Mouse (Mus musculus): ENCODE measurements around the gene Fhl2. TPM values are rescaled to one million over a fixed set of nuclear protein-coding genes. Genes with fewer than 3 reads are reported as not detected.
A peak's percentile ranks its signal among the peaks of the same experiment; 100 is the strongest.

The Fhl2 gene
- polyA plus RNA-seq, 1 experiment: not detected

- Histone ChIP-seq H3K4me1 (ENCODE audit: control insufficient read depth, insufficient read depth, insufficient read length, low read length) (no peaks in the 10 kb centered on the region), H3K4me3 (ENCODE audit: insufficient read depth, low read depth, low read length) (no peak overlapping the region), H3K27ac (replicated peaks; ENCODE audit: low read depth, low read length) (no peak overlapping the region)
Measured at GRCm38 (mm10) chr1:43171816-43172215, 25.0 kb downstream of the Fhl2 start.

GRCm38 (mm10) chr1:43171093-43171492 lies 25.7 kb downstream of the Fhl2 start:
- Histone ChIP-seq H3K4me3 (ENCODE audit: insufficient read depth, low read depth, low read length) (no peak overlapping the region), H3K4me1 (ENCODE audit: control insufficient read depth, insufficient read depth, insufficient read length, low read length) (no peaks in the 10 kb centered on the region), H3K27ac (replicated peaks; ENCODE audit: low read depth, low read length) (no peak overlapping the region)

GRCm38 (mm10) chr1:43169661-43170060 lies 27.1 kb downstream of the Fhl2 start:
- Histone ChIP-seq H3K4me1 (ENCODE audit: control insufficient read depth, insufficient read depth, insufficient read length, low read length) (no peaks in the 10 kb centered on the region), H3K4me3 (ENCODE audit: insufficient read depth, low read depth, low read length) (no peak overlapping the region), H3K27ac (replicated peaks; ENCODE audit: low read depth, low read length) (no peak overlapping the region)

GRCm38 (mm10) chr1:43169227-43169626 lies 27.6 kb downstream of the Fhl2 start:
- Histone ChIP-seq H3K27ac (replicated peaks; ENCODE audit: low read depth, low read length) (no peak overlapping the region), H3K4me3 (ENCODE audit: insufficient read depth, low read depth, low read length) (no peak overlapping the region), H3K4me1 (ENCODE audit: control insufficient read depth, insufficient read depth, insufficient read length, low read length) (no peaks in the 10 kb centered on the region)

- Histone ChIP-seq H3K27ac (replicated peaks; ENCODE audit: low read depth, low read length) (no peak overlapping the region), H3K4me1 (ENCODE audit: control insufficient read depth, insufficient read depth, insufficient read length, low read length) (no peaks in the 10 kb centered on the region), H3K4me3 (ENCODE audit: insufficient read depth, low read depth, low read length) (no peak overlapping the region)
Measured at GRCm38 (mm10) chr1:43168618-43169017, 28.2 kb downstream of the Fhl2 start.

- H3K27ac ChIP-seq (replicated peaks; ENCODE audit: low read depth, low read length): no peak overlapping the region
- H3K4me3 ChIP-seq (ENCODE audit: insufficient read depth, low read depth, low read length): no peak overlapping the region
- H3K4me1 ChIP-seq (ENCODE audit: control insufficient read depth, insufficient read depth, insufficient read length, low read length): no peaks in the 10 kb centered on the region
Measured at GRCm38 (mm10) chr1:43168026-43168425, 28.8 kb downstream of the Fhl2 start.

GRCm38 (mm10) chr1:43164582-43164981 lies 32.2 kb downstream of the Fhl2 start:
- Histone ChIP-seq H3K4me3 (ENCODE audit: insufficient read depth, low read depth, low read length) (no peak overlapping the region), H3K27ac (replicated peaks; ENCODE audit: low read depth, low read length) (no peak overlapping the region), H3K4me1 (ENCODE audit: control insufficient read depth, insufficient read depth, insufficient read length, low read length) (no peaks in the 10 kb centered on the region)

GRCm38 (mm10) chr1:43163467-43164418 lies 33.0 kb downstream of the Fhl2 start:
- Histone ChIP-seq H3K27ac (replicated peaks; ENCODE audit: low read depth, low read length) (no peak overlapping the region), H3K4me1 (ENCODE audit: control insufficient read depth, insufficient read depth, insufficient read length, low read length) (no peaks in the 10 kb centered on the region), H3K4me3 (ENCODE audit: insufficient read depth, low read depth, low read length) (peak overlapping the region; percentile 59)

- Histone ChIP-seq H3K27ac (replicated peaks; ENCODE audit: low read depth, low read length) (no peak overlapping the region), H3K4me3 (ENCODE audit: insufficient read depth, low read depth, low read length) (peak overlapping the region; percentile 59; the same call in 1 of the 2 replicates), H3K4me1 (ENCODE audit: control insufficient read depth, insufficient read depth, insufficient read length, low read length) (no peaks in the 10 kb centered on the region)
Measured at GRCm38 (mm10) chr1:43163084-43163466, 33.7 kb downstream of the Fhl2 start.

- Histone ChIP-seq H3K4me1 (ENCODE audit: control insufficient read depth, insufficient read depth, insufficient read length, low read length) (no peaks in the 10 kb centered on the region), H3K4me3 (ENCODE audit: insufficient read depth, low read depth, low read length) (no peak overlapping the region), H3K27ac (replicated peaks; ENCODE audit: low read depth, low read length) (no peak overlapping the region)
Measured at GRCm38 (mm10) chr1:43162394-43162793, 34.4 kb downstream of the Fhl2 start.

- H3K4me3 ChIP-seq (ENCODE audit: insufficient read depth, low read depth, low read length): no peak overlapping the region
- no peak overlapping the region for H3K27ac ChIP-seq (replicated peaks; ENCODE audit: low read depth, low read length)
Measured at GRCm38 (mm10) chr1:43159429-43159828, 37.4 kb downstream of the Fhl2 start.

GRCm38 (mm10) chr1:43157907-43158306 lies 38.9 kb downstream of the Fhl2 start:
- no peak overlapping the region for H3K27ac ChIP-seq (replicated peaks; ENCODE audit: low read depth, low read length)
- no peak overlapping the region for H3K4me3 ChIP-seq (ENCODE audit: insufficient read depth, low read depth, low read length)
- no peaks in the 10 kb centered on the region for H3K4me1 ChIP-seq (ENCODE audit: control insufficient read depth, insufficient read depth, insufficient read length, low read length)

More at GRCm38 (mm10) chr1:43159429-43159828, 37.4 kb downstream of the Fhl2 start:
- no peaks in the 10 kb centered on the region for H3K4me1 ChIP-seq (ENCODE audit: control insufficient read depth, insufficient read depth, insufficient read length, low read length)

- no peaks in the 10 kb centered on the region for H3K4me1 ChIP-seq (ENCODE audit: control insufficient read depth, insufficient read depth, insufficient read length, low read length)
- no peak overlapping the region for H3K4me3 ChIP-seq (ENCODE audit: insufficient read depth, low read depth, low read length)
- H3K27ac ChIP-seq (replicated peaks; ENCODE audit: low read depth, low read length): no peak overlapping the region
Measured at GRCm38 (mm10) chr1:43154491-43154890, 42.3 kb downstream of the Fhl2 start.

- Histone ChIP-seq H3K4me1 (ENCODE audit: control insufficient read depth, insufficient read depth, insufficient read length, low read length) (no peaks in the 10 kb centered on the region), H3K4me3 (ENCODE audit: insufficient read depth, low read depth, low read length) (no peak overlapping the region), H3K27ac (replicated peaks; ENCODE audit: low read depth, low read length) (no peak overlapping the region)
Measured at GRCm38 (mm10) chr1:43153538-43153937, 43.2 kb downstream of the Fhl2 start.

- H3K4me1 ChIP-seq (ENCODE audit: control insufficient read depth, insufficient read depth, insufficient read length, low read length): no peaks in the 10 kb centered on the region
- no peak overlapping the region for H3K4me3 ChIP-seq (ENCODE audit: insufficient read depth, low read depth, low read length)
- no peak overlapping the region for H3K27ac ChIP-seq (replicated peaks; ENCODE audit: low read depth, low read length)
Measured at GRCm38 (mm10) chr1:43152626-43153025, 44.2 kb downstream of the Fhl2 start.

- Histone ChIP-seq H3K27ac (replicated peaks; ENCODE audit: low read depth, low read length) (no peak overlapping the region), H3K4me1 (ENCODE audit: control insufficient read depth, insufficient read depth, insufficient read length, low read length) (no peaks in the 10 kb centered on the region), H3K4me3 (ENCODE audit: insufficient read depth, low read depth, low read length) (no peak overlapping the region)
Measured at GRCm38 (mm10) chr1:43150225-43150624, 46.6 kb downstream of the Fhl2 start.

Measured in brown adipose tissue, adult 24 weeks (tissue).